Mouse (Mus musculus): ENCODE results near the gene Gm21996. TPM values are rescaled to one million over a fixed set of nuclear protein-coding genes. Genes with fewer than 3 reads are reported as not detected.
"Not testable (repeated sequence)": the region's sequence is repeated elsewhere in the genome, so short reads cannot be mapped to it uniquely, and the experiment has no call there.

The Gm21996 gene
- polyA plus RNA-seq (2015; fragmentation: Nextera tagmentation; extraction: Ambion mirVana), result not detected in 2 replicates

DNA sequence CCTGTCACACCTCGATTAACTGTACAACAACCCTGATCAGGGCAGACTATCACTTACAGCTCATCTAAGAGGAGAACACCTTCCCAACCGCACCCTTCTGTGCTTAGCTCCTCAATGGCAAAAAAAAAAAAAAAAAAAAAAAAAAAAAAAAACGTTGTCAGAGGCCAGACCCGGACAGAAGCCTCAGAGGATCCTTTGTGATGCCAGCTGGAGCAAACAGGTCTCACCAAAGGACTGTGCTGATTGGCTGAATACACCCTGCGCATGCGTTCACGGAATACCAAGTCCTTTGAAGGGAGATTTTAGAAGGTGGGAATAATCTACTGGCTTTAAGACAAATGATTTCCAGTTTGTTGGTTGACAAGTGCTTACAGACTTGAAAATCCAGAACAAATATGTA is at the start of gene Gm21996:
TSS of gene Gm21996 (minus strand) at position 101 of the 400 bp plus-strand sequence.
- not testable (repeated sequence) for H3K36me3 ChIP-seq; H3K27ac ChIP-seq (replicated peaks); H3K27me3 ChIP-seq; ATAC-seq (ENCODE audit: low FRiP score, low read depth); H3K9ac ChIP-seq; H3K4me2 ChIP-seq; H3K4me1 ChIP-seq (replicated peaks); H3K9me3 ChIP-seq; H3K4me3 ChIP-seq
- WGBS, result no CpG with 5 or more reads among the region's 7 CpGs
